Mouse (Mus musculus) forebrain, embryonic 12.5 days (tissue): Measurements from ENCODE around the gene Nploc4. TPM values are rescaled to one million over a fixed set of nuclear protein-coding genes. Genes with fewer than 3 reads are reported as not detected.
"Not testable (repeated sequence)": the region's sequence is repeated elsewhere in the genome, so short reads cannot be mapped to it uniquely, and the experiment has no call there.

ENCODE experiments used
- ATAC-seq: fragments of 200-750 bp; cut with Nextera tagmentation; 2 replicates; pipeline ENCODE4 v1.8.0; 2017; ENCODE audit warnings: moderate TSS enrichment; ENCODE audit not compliant: low FRiP score
- H3K27ac ChIP-seq: fragments of 300-500 bp; sonication (generic); 2 replicates; pipeline ENCODE4 v1.5.1; 2016; ENCODE audit warnings: mild to moderate bottlenecking
- H3K27me3 ChIP-seq: fragments of 300-500 bp; sonication (generic); 2 replicates; pipeline ENCODE4 v1.6.1; 2016; ENCODE audit warnings: mild to moderate bottlenecking
- H3K36me3 ChIP-seq: fragments of 300-500 bp; sonication (generic); replicated peaks from 2 replicates; pipeline ENCODE4 v1.6.1; 2016; ENCODE audit warnings: mild to moderate bottlenecking
- H3K4me1 ChIP-seq: fragments of 300-500 bp; sonication (generic); 2 replicates; pipeline ENCODE4 v1.6.1; 2016
- H3K4me2 ChIP-seq: fragments of 300-500 bp; sonication (generic); 2 replicates; pipeline ENCODE4 v1.6.1; 2016; ENCODE audit warnings: mild to moderate bottlenecking, moderate library complexity
- H3K4me3 ChIP-seq: fragments of 300-500 bp; sonication (generic); replicated peaks from 2 replicates; pipeline ENCODE4 v1.5.1; 2016; ENCODE audit warnings: mild to moderate bottlenecking
- H3K9ac ChIP-seq: fragments of 300-500 bp; sonication (generic); 2 replicates; pipeline ENCODE4 v1.6.1; 2016; ENCODE audit warnings: mild to moderate bottlenecking
- H3K9me3 ChIP-seq: fragments of 300-500 bp; sonication (generic); 2 replicates; pipeline ENCODE4 v1.6.1; 2016
- WGBS: fragments of 180-500 bp; shearing (Covaris S2); methylation state at CpG from one replicate; pipeline ENCODE4 v1.1.7; 2016; 5-methylcytosine and 5-hydroxymethylcytosine counted together
- polyA plus RNA-seq: library from polyadenylated mRNA; unstranded; fragments of >200 nt; fragmentation: Nextera tagmentation; extraction: Ambion mirVana; gene quantifications from 2 replicates; pipeline ENCODE4 v1.2.1, GENCODE M21; 2016

Nploc4 gene
- polyA plus RNA-seq, 1 experiment from 2014 or later = 50.8 TPM

DNA sequence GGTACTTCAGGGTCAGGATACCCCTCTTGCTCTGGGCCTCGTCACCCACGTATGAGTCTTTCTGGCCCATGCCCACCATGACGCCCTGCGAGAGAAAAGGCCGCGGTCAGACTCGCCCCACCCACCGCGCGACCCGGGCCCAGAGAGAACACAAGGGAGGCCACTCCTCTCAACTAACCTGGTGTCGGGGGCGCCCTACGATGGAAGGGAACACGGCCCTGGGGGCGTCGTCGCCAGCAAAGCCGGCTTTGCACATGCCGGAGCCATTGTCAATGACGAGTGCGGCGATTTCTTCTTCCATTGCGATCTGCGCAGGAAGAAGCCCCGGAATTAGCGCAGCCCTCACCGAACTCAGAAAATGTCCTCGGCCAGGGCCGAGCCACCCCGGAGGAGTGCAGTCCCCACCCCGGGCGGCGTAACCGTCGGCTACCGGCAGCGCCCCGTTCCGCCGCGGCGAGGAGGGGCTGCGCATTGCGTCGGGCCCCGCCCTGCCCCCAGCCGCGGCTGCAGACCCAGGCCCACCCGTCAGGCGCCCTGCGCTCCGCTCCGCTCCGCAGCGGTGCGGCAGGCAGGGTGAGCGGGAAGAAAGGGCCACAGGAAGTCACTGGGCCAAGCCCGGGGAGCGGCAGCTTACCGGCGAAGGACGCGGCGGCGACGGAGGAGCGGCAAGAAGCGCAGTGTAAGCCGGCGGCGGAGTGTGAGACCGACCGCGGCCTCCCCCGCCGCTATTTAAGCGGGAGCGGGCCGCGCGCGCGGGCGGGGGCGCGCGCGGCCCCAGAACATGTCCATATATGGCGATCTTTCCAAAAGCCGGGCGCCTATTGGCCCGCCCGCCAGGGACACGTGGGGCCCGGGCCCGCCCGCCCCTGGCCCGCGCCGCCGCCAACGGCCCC is 89.5 kb downstream of the Nploc4 start, which contains the start of gene Actg1:
Gene Actg1 (minus strand): TSS at position 752 of the 893 bp plus-strand sequence.
- Histone ChIP-seq H3K4me1 (peaks cover 46% of the 10 kb centered on the region), H3K27ac (peak within 1 kb of the TSS; percentile 99), H3K27me3 (no peaks in the 10 kb centered on the region), H3K36me3 (peaks cover 22% of the 10 kb centered on the region), H3K4me2 (peak within 1 kb of the TSS; percentile 80), H3K9ac (peak within 1 kb of the TSS; percentile 100), H3K4me3 (peak within 1 kb of the TSS; percentile 100), H3K9me3 (no peaks in the 10 kb centered on the region)
- ATAC-seq = peak; percentile 87
- 4% methylated on average over 94 of the region's 103 CpGs for WGBS

DNA sequence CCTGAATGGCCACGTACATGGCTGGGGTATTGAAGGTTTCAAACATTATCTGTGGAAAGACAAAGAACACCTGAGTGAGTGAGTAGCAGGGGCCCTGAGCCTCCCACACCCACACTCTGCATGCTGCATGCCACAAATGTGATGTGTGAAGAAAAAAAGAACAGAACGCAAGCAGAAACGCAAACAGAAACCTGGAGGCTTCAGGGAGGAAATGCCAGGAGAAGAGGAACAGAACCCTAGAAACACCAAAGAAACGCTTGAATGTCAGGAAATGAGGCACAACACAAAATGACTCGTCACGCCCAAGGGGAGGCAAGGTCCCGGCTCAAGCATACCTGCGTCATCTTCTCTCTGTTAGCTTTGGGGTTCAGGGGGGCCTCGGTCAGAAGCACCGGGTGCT is 90.2 kb downstream of the Nploc4 start:
- 11% methylated on average over 10 of the region's 10 CpGs for WGBS
- H3K27ac ChIP-seq = peak overlapping the region; percentile 99
- peak overlapping the region; percentile 100 for H3K4me3 ChIP-seq
- peaks cover 39% of the 10 kb centered on the region for H3K4me1 ChIP-seq
- no peaks in the 10 kb centered on the region for H3K27me3 ChIP-seq
- ATAC-seq = no peak
- no peaks in the 10 kb centered on the region for H3K9me3 ChIP-seq
- peaks cover 22% of the 10 kb centered on the region for H3K36me3 ChIP-seq
- H3K9ac ChIP-seq = peak overlapping the region; percentile 100
- H3K4me2 ChIP-seq = peak overlapping the region; percentile 80

DNA sequence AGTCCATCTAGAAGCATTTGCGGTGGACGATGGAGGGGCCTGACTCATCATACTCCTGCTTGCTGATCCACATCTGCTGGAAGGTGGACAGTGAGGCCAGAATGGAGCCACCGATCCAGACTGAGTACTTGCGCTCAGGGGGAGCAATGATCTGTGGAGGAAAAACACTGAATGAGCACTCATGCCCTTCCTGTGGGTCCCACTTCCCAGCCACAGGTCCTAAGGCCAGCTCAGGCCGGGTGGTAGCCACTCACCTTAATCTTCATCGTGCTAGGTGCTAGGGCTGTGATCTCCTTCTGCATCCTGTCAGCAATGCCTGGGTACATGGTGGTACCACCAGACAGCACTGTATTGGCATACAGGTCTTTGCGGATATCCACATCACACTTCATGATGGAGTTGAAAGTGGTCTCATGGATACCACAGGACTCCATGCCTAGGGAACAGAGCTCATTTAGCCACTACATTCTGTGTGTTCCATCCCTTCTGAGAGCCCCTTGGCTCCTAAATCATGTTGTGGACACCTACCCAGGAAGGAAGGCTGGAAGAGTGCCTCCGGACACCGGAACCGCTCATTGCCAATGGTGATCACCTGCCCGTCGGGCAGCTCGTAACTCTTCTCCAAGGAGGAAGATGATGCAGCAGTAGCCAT is 91.0 kb downstream of the Nploc4 start:
- not testable (repeated sequence) for H3K27me3 ChIP-seq, ATAC-seq, H3K9me3 ChIP-seq, H3K27ac ChIP-seq
- Histone ChIP-seq H3K4me1 (peaks cover 34% of the 10 kb centered on the region), H3K4me2 (peak overlapping the region; percentile 69), H3K36me3 (peaks cover 22% of the 10 kb centered on the region), H3K9ac (peak overlapping the region; percentile 59), H3K4me3 (peak overlapping the region; percentile 44)
- WGBS = 76% methylated on average over 11 of the region's 13 CpGs

DNA sequence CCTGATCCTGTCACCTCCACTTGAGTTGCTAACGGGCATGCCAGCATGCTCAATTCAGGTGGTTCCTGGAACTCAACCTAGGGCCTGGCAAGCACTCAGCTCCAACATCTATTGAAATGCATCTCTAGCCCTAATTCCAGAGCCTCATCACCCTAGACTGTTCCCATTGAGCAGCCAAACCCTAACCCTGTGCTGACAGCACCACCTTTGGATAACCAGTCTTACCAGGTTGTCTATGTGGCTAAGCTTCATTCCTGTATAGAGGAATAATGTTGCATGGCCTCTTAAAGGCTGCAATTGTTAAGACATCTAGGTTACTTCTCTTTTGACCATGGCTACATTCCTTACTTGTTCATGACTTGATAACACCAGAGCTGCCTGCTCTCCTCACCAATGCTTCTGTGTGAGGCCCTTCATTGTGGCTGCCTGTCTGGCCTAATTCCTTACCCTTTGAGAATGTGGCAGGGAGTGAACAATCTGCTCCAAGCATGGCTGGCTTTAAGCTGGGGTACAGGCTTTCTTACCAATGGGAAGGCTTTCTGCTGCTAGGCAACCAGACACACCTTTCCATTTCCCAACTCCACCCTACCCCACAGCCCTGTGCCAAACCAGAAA is 92.3 kb downstream of the Nploc4 start:
- Histone ChIP-seq H3K4me1 (peaks cover 24% of the 10 kb centered on the region), H3K36me3 (peaks cover 22% of the 10 kb centered on the region), H3K9me3 (no peaks in the 10 kb centered on the region), H3K27ac (peak overlapping the region; percentile 51), H3K9ac (peak overlapping the region; percentile 22; the same call in 1 of the 2 replicates), H3K4me3 (peak overlapping the region; percentile 17), H3K4me2 (peak overlapping the region; percentile 49), H3K27me3 (no peaks in the 10 kb centered on the region)
- no peak for ATAC-seq
- 42% methylated on average over 1 of the region's 1 CpGs for WGBS

DNA sequence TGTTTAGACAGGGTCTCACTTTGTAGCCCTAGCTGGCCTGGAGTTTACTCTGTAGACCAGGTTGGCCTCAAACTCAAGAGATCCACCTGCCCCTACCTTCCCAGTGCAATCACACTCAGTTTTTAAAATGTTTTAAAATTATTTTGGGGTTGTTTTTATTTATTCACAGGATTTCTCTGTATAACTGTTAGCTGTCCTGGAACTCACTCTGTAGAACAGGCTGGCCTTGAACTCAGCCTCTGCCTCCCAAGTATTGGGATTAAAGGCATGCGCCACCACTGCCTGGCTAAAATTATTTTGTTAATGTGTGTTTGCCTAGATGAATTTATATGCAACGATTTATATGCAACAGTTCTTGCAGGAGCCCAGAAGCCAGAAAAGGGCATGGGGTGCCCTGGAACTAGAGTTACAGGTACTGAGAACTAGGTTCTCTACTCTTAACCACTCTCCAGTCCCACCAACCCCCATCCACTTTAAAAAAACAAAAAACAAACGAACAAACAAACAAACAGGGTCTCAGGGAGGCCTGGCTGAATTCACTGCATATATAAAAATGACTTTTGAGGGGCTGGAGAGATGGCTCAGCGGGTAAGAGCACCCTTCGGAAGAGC is 93.1 kb downstream of the Nploc4 start:
- 72% methylated on average over 5 of the region's 5 CpGs for WGBS
- H3K27ac ChIP-seq = peak overlapping the region; percentile 51

DNA sequence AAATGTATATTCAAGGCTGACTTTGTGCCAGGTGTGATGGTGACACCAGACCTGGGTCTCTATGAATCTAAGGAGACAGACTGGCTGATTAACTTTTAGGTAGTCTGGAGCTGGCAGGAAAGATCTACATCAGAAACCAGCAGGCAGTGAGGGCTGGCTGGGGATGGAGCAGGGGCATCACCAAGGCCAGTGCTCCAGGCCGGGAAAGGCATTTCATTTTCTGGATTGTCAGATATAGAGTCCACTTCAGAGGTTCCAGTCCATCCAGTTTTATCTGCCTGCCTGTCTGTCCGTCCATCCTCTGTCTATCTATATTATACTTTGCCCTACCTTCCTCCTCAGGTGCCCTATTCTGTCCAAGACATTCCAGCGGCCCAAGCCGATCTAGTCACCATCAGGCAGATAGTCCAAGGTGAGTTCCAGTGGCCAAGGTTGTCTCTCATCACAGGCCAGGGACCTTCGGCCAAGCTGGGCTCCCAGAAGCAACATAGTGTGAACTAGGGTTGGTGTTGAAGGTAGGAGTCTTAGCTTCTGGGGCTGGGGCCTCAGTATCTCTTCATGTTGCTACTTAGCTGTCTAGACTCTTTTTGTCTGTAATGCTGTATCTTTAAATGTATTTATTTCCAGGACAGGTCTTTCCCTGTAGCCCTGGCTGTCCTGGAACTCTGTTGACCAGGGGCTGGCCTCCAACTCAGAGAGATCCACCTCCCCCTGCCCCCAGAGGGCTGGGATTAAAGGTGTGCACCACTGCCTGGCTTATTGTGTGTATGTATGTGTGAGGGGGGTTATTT is 93.8 kb downstream of the Nploc4 start:
- Histone ChIP-seq H3K4me2 (no peak overlapping the region), H3K4me1 (peaks cover 12% of the 10 kb centered on the region), H3K36me3 (peaks cover 22% of the 10 kb centered on the region), H3K27ac (peak overlapping the region; percentile 51; the same call in 1 of the 2 replicates), H3K9ac (no peak overlapping the region), H3K9me3 (no peaks in the 10 kb centered on the region), H3K4me3 (no peak overlapping the region), H3K27me3 (no peaks in the 10 kb centered on the region)
- no peak for ATAC-seq
- 85% methylated on average over 5 of the region's 5 CpGs for WGBS

More for the DNA sequence above, 93.1 kb downstream of the Nploc4 start:
- peaks cover 22% of the 10 kb centered on the region for H3K36me3 ChIP-seq
- H3K4me3 ChIP-seq = no peak overlapping the region
- H3K9ac ChIP-seq = no peak overlapping the region
- H3K4me2 ChIP-seq = no peak overlapping the region
- H3K4me1 ChIP-seq = peaks cover 19% of the 10 kb centered on the region
- H3K9me3 ChIP-seq = no peaks in the 10 kb centered on the region
- H3K27me3 ChIP-seq = no peaks in the 10 kb centered on the region
- ATAC-seq = no peak

DNA sequence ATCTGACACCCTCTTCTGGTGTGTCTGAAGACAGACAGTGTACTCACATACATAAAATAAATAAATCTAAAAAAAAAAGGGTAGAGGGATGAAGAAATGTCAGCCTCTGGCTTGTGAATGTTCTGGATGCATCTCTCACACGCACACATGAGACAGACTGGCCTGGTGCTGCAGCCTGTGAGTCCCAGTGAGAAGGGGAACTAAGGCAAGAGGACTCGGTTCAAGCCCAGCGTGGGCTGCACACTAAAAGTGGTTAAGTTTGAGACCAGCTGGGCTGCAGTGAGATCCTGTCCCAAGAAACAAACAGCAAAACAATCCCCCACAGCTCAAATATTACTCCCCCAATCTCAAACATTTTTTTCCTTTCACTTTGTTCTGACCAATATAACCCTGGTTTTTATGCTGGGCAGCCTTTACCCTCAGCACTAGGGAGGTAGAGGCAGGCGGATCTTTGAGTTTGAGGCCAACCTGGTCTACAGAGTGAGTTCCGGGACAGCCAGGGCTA is 94.8 kb downstream of the Nploc4 start:
- Histone ChIP-seq H3K27ac (no peak overlapping the region), H3K9ac (no peak overlapping the region), H3K4me3 (no peak overlapping the region), H3K9me3 (no peaks in the 10 kb centered on the region), H3K4me2 (no peak overlapping the region), H3K4me1 (peaks cover 11% of the 10 kb centered on the region), H3K27me3 (no peaks in the 10 kb centered on the region), H3K36me3 (peaks cover 22% of the 10 kb centered on the region)
- no peak for ATAC-seq
- WGBS = 92% methylated on average over 5 of the region's 5 CpGs

DNA sequence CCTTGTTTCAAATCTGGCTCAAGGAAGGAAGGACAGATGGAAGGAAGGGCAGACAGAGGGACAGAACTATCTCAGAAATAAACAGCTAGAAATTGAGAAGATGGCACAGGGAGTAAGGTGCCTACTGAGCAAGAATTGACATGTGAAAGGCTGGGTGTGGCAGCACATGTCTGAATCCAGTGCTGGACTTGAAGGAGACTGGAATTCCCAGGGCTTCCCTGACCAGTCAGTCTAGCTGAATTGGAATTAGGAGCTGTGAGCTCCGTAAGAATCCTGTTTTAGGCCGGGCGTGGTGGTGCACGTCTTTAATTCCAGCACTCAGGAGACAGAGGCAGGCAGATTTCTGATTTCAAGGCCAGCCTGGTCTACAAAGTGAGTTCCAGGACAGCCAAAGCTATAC is 95.8 kb downstream of the Nploc4 start:
- Histone ChIP-seq H3K27me3 (no peaks in the 10 kb centered on the region), H3K36me3 (peaks cover 16% of the 10 kb centered on the region), H3K9me3 (no peaks in the 10 kb centered on the region), H3K4me1 (peaks cover 10% of the 10 kb centered on the region), H3K4me3 (no peak overlapping the region), H3K4me2 (no peak overlapping the region), H3K27ac (no peak overlapping the region), H3K9ac (no peak overlapping the region)
- no peak for ATAC-seq
- 91% methylated on average over 4 of the region's 4 CpGs for WGBS

DNA sequence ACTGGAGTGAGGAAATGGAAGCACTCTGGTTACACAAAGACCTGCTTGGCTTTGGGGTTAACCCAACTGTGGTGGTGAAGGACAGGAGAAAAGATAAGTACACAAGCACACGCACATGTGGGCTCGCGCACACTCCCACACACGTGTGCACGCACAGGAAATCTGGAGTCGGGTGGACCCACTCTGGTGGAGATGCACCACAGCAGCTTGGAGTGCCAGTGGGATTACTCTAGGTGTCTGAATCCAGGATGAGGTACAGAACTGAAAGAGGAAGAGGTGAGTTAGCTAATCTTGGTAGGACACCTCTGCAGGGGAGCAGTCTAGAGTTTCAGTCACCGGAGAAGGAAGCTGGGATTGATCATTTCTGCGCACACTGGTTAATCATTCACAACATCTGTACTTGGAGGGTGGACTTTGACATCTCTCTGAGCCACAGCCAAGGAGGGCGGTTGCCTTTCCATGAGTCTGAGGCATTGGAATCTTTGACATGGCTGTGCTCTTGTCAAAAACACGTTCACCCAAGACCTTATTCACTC is 97.5 kb downstream of the Nploc4 start:
- H3K4me3 ChIP-seq = no peak overlapping the region
- no peak for ATAC-seq
- peaks cover 7% of the 10 kb centered on the region for H3K36me3 ChIP-seq
- H3K9me3 ChIP-seq = no peaks in the 10 kb centered on the region
- WGBS = 88% methylated on average over 10 of the region's 10 CpGs
- no peak overlapping the region for H3K9ac ChIP-seq
- no peak overlapping the region for H3K4me2 ChIP-seq
- H3K27ac ChIP-seq = no peak overlapping the region
- peaks cover 2% of the 10 kb centered on the region for H3K4me1 ChIP-seq
- no peaks in the 10 kb centered on the region for H3K27me3 ChIP-seq

DNA sequence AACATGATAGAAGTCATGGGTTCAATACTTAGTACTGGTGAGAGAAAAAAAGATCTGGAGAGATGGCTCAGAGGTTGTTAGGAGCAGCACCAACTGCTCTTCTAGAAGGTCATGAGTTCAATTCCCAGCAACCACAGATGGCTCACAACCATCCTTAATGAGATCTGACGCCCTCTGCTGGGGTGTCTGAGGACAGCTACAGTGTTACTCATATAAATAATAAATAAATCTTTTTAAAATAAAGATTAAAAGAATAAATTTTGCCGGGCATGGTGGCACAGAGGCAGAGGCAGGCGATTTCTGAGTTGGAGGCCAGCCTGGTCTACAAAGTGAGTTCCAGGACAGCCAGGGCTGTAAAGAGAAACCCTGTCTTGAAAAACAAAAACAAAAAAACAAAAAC is 98.7 kb downstream of the Nploc4 start:
- Histone ChIP-seq H3K27me3 (no peaks in the 10 kb centered on the region), H3K36me3 (no peaks in the 10 kb centered on the region), H3K4me3 (no peak overlapping the region), H3K9ac (no peak overlapping the region), H3K4me2 (no peak overlapping the region), H3K27ac (no peak overlapping the region), H3K9me3 (no peaks in the 10 kb centered on the region), H3K4me1 (no peaks in the 10 kb centered on the region)
- 72% methylated on average over 3 of the region's 3 CpGs for WGBS
- no peak for ATAC-seq

DNA sequence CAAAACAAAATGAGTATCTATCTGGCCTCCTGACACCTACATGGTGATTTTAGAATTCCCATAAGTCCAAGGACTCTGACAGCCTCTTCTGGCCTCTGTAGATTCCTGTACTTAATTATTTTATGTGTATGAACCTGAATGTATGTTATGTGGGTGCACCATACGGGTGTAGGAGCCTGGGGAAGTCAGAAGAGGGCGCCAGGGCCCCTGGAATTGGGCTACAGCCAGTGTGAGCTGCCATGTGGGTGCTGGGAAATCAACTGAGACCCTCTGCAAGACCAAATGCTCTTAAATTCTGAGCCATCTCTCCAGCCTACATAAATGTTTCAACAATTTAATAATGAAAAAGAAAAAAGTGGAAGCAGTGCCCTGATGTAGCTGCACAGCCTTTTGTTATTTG is 100.1 kb downstream of the Nploc4 start:
- Histone ChIP-seq H3K36me3 (no peaks in the 10 kb centered on the region), H3K9ac (no peak overlapping the region), H3K27me3 (no peaks in the 10 kb centered on the region), H3K4me2 (no peak overlapping the region), H3K4me1 (no peaks in the 10 kb centered on the region), H3K27ac (no peak overlapping the region), H3K9me3 (no peaks in the 10 kb centered on the region), H3K4me3 (no peak overlapping the region)
- WGBS = 30% methylated on average over 2 of the region's 2 CpGs
- ATAC-seq = no peak
